Mouse (Mus musculus) megakaryocyte-erythroid progenitor cell, adult 5 weeks (primary cell): ENCODE data around the gene Olfr1113. TPM values are rescaled to one million over a fixed set of nuclear protein-coding genes. Genes with fewer than 3 reads are reported as not detected.

Source experiments
- polyA plus RNA-seq: library from polyadenylated mRNA; stranded (reverse); fragments of >175 nt; gene quantifications from 2 replicates; pipeline ENCODE4 v1.2.3, GENCODE M21; 2012

The Olfr1113 gene
- not detected in 2 replicates for polyA plus RNA-seq

DNA sequence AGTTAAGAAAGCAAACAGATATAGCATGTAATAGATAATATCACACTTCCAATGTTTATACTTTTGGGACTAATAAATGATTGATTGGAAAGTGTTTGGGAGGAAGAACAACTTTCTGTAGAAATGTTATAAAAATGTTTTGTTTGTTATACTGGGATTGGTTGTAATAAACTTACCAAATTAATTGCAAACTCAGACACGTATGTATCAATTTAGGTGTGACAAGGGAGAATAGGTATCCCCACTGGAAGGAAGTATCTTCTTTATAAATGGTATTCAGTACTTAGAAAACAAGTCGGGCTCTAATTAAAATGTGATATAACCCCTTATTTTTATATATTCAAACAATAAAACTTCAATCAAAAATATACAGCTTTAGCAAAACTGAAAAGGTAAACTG is at the start of gene Olfr1113:
Olfr1113 (plus strand) TSS at position 301 of the 400 bp plus-strand sequence.

DNA sequence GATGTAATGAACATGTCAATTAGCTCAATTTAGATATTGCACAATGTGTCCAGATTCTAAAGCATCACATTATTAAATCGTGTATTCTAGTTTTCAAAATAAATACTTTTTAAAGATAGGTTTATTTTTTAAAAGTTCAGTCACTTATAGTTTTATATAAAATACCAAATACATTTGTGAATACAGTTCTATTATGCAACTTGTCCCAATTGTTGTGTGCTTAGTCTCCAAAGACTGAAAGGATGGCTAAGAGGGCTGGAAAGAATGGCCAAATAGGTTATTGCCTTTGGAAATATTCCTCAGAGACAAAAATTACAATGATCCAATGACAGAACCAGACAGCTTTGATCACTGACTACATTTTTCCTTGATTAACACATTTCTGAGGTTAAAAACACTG is 21.3 kb upstream of the Olfr1113 start, which contains the start of gene Olfr1112:
Olfr1112 (plus strand) TSS at position 301 of the 400 bp plus-strand sequence.

DNA sequence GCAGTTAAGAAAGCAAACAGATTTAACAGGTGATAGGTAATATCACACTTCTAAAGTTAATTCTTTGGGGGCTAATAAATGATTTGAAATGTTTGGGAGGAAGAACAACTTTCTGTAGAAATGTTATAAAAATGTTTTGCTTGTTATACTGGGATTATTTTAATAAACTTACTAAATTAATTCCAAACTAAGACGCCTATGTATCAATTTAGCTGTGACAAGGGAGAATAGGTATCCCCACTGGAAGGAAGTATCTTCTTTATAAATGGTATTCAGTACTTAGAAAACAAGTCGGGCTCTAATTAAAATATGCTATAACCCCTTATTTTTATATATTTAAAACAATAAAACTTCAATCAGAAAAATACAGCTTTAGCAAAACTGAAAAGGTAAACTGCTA is 38.9 kb downstream of the Olfr1113 start, which contains the start of gene Olfr1115:
Olfr1115 (plus strand) TSS at position 301 of the 400 bp plus-strand sequence.

Other genes starting within 250 kb of the Olfr1113 start
- not detected in 2 replicates for gene Olfr1099, start 248.3 kb upstream of the Olfr1113 start, polyA plus RNA-seq
- gene Olfr1100, start 229.0 kb upstream of the Olfr1113 start, polyA plus RNA-seq = not detected in 2 replicates
- not detected in 2 replicates for gene Olfr1101, start 217.7 kb upstream of the Olfr1113 start, polyA plus RNA-seq
- not detected in 2 replicates for gene Olfr1102, start 210.6 kb upstream of the Olfr1113 start, polyA plus RNA-seq
- gene Olfr1104, start 181.9 kb upstream of the Olfr1113 start, polyA plus RNA-seq = not detected in 2 replicates
- gene Olfr1105, start 172.4 kb upstream of the Olfr1113 start, polyA plus RNA-seq = not detected in 2 replicates
- not detected in 2 replicates for gene Olfr1106, start 156.7 kb upstream of the Olfr1113 start, polyA plus RNA-seq
- 0.01 TPM in 1 of 2 replicates, not detected in the other for gene Olfr1107, start 133.2 kb upstream of the Olfr1113 start, polyA plus RNA-seq
- gene Olfr1109, start 113.0 kb upstream of the Olfr1113 start, polyA plus RNA-seq = not detected in 2 replicates
- not detected in 2 replicates for gene Olfr259, start 94.4 kb upstream of the Olfr1113 start, polyA plus RNA-seq
- not detected in 2 replicates for gene Olfr1110, start 68.7 kb upstream of the Olfr1113 start, polyA plus RNA-seq
- not detected in 2 replicates for gene Olfr1111, start 56.3 kb upstream of the Olfr1113 start, polyA plus RNA-seq
- not detected in 2 replicates for gene Olfr1112, start 21.2 kb upstream of the Olfr1113 start, polyA plus RNA-seq
- gene Olfr1115, start 39.0 kb downstream of the Olfr1113 start, polyA plus RNA-seq = not detected in 2 replicates
- gene Olfr1116, start 58.6 kb downstream of the Olfr1113 start, polyA plus RNA-seq = not detected in 2 replicates
- gene Olfr1118, start 98.6 kb downstream of the Olfr1113 start, polyA plus RNA-seq = not detected in 2 replicates
- gene Olfr1120, start 145.8 kb downstream of the Olfr1113 start, polyA plus RNA-seq = not detected in 2 replicates
- not detected in 2 replicates for gene Olfr1121, start 160.9 kb downstream of the Olfr1113 start, polyA plus RNA-seq
- gene Olfr1122, start 176.9 kb downstream of the Olfr1113 start, polyA plus RNA-seq = not detected in 2 replicates
- not detected in 2 replicates for gene Olfr1123, start 207.7 kb downstream of the Olfr1113 start, polyA plus RNA-seq
- gene Olfr1124, start 221.3 kb downstream of the Olfr1113 start, polyA plus RNA-seq = 0.02 TPM in 1 of 2 replicates, not detected in the other
- gene Olfr1126, start 245.0 kb downstream of the Olfr1113 start, polyA plus RNA-seq = not detected in 2 replicates